ENCODE assay signal across 17 mouse cellular contexts in genomic region chr3:101895376-101895910, GRCm38 (mm10). TPM values are rescaled to one million over a fixed set of nuclear protein-coding genes. Genes with fewer than 3 reads are reported as not detected.
"Had no signal": no experiment of that assay in that cellular context is flagged by ENCODE, and none has a peak within 500 bp of the region (broad histone marks: within the 10 kb centered on the region; RNA-seq: fewer than 3 reads in every experiment).

No protein-coding gene starts in this region.

- DNase-seq: kidney, adult 8-10 months; kidney, postnatal 36 days; left cerebral cortex, postnatal 4 days; lung, embryonic 14.5 days; lung, postnatal 10 days; lung, postnatal 4 days; thymus, adult 18-20 months; thymus, postnatal 14 days had no signal

- H3K9me3 ChIP-seq: limb, embryonic 13.5 days; liver, embryonic 15.5 days; midbrain, embryonic 10.5 days had no signal

- H3K9ac ChIP-seq: limb, embryonic 13.5 days; liver, embryonic 15.5 days; lung, embryonic 14.5 days had no signal

- H3K4me3 ChIP-seq: layer of hippocampus, adult 2 months; limb, embryonic 13.5 days; liver, embryonic 15.5 days; midbrain, embryonic 10.5 days had no signal

- H3K27me3 ChIP-seq: limb, embryonic 13.5 days; liver, embryonic 15.5 days had no signal

- H3K36me3 ChIP-seq: liver, embryonic 15.5 days; midbrain, embryonic 10.5 days had no signal

- ATAC-seq: intestine, postnatal 0 days; midbrain, embryonic 16.5 days had no signal

- H3K4me2 ChIP-seq: limb, embryonic 13.5 days; liver, embryonic 15.5 days; lung, embryonic 14.5 days had no signal

- H3K27ac ChIP-seq: kidney, postnatal 0 days; layer of hippocampus, adult 2 months; limb, embryonic 13.5 days; liver, embryonic 15.5 days; midbrain, embryonic 10.5 days had no signal

- H3K4me1 ChIP-seq: liver, embryonic 15.5 days; midbrain, embryonic 10.5 days had no signal

RNA-seq across cellular contexts. Expression of gene Mab21l3, which starts 46.7 kb away (rescaled TPM):
- total RNA-seq: megakaryocyte, adult 5-6 weeks had no signal
- polyA plus RNA-seq: liver, adult 2 months; liver, embryonic 15.5 days had no signal
